Mouse (Mus musculus) liver, embryonic 11.5 days (tissue): Measurements from ENCODE around the gene D630003M21Rik. TPM values are rescaled to one million over a fixed set of nuclear protein-coding genes. Genes with fewer than 3 reads are reported as not detected.

ENCODE experiments used
- ATAC-seq: fragments of 200-750 bp; cut with Nextera tagmentation; replicated peaks from 2 replicates; pipeline ENCODE4 v1.8.0; 2017; ENCODE audit warnings: moderate number of reproducible peaks, mild to moderate bottlenecking, moderate TSS enrichment, moderate library complexity; ENCODE audit not compliant: low FRiP score
- DNase-seq: peaks from one replicate; pipeline ENCODE4 v3.0.0-alpha.2; 2017; ENCODE audit warnings: low spot score
- H3K27ac ChIP-seq: fragments of 300-500 bp; sonication (generic); 2 replicates; pipeline ENCODE4 v1.5.1; 2014; ENCODE audit warnings: mild to moderate bottlenecking, low read depth, low read length, control low read depth
- H3K27me3 ChIP-seq: fragments of 300-500 bp; sonication (generic); replicated peaks from 2 replicates; pipeline ENCODE4 v1.6.1; 2014; ENCODE audit warnings: low read length, mixed read lengths; ENCODE audit not compliant: control insufficient read depth, insufficient read depth
- H3K36me3 ChIP-seq: fragments of 300-500 bp; sonication (generic); 2 replicates; pipeline ENCODE4 v1.6.1; 2014; ENCODE audit warnings: mild to moderate bottlenecking, low read length, moderate library complexity, mixed read lengths; ENCODE audit not compliant: control insufficient read depth, insufficient read depth
- H3K4me1 ChIP-seq: fragments of 300-500 bp; sonication (generic); replicated peaks from 2 replicates; pipeline ENCODE4 v1.6.1; 2014; ENCODE audit warnings: low read length, mixed read lengths; ENCODE audit not compliant: control insufficient read depth, insufficient read depth
- H3K4me2 ChIP-seq: fragments of 300-500 bp; sonication (generic); 2 replicates; pipeline ENCODE4 v1.6.1; 2014; ENCODE audit warnings: mild to moderate bottlenecking, control low read depth, moderate library complexity
- H3K4me3 ChIP-seq: fragments of 300-500 bp; sonication (generic); 2 replicates; pipeline ENCODE4 v1.5.1; 2014; ENCODE audit warnings: low read depth, low read length, control low read depth
- H3K9ac ChIP-seq: fragments of 300-500 bp; sonication (generic); 2 replicates; pipeline ENCODE4 v1.6.1; 2014; ENCODE audit warnings: low read depth, low read length, control low read depth
- H3K9me3 ChIP-seq: fragments of 300-500 bp; sonication (generic); 2 replicates; pipeline ENCODE4 v1.6.1; 2016; ENCODE audit warnings: low read length, inconsistent platforms, mixed read lengths; ENCODE audit not compliant: control insufficient read depth
- WGBS: fragments of 180-500 bp; shearing (Covaris S2); extraction: QIAGEN DNeasy Blood & Tissue Kit; methylation state at CpG from one replicate; pipeline ENCODE4 v1.1.7; 2014; 5-methylcytosine and 5-hydroxymethylcytosine counted together
- microRNA-seq: library from miRNA; unstranded; fragments of <30 nt; microRNA quantifications from one replicate; pipeline ENCODE4, GENCODE M21; 2017; ENCODE audit warnings: borderline number of aligned reads
- polyA plus RNA-seq: library from polyadenylated mRNA; unstranded; fragments of >200 nt; fragmentation: Nextera tagmentation; extraction: Ambion mirVana; gene quantifications from 2 replicates; pipeline ENCODE4 v1.2.1, GENCODE M21; 2014

D630003M21Rik gene
- polyA plus RNA-seq, 1 experiment from 2014 or later: 0.81 TPM

- Histone ChIP-seq H3K36me3 (peaks cover 18% of the 10 kb centered on the region; the same call in 1 of the 2 replicates), H3K27ac (no peak overlapping the region)
- WGBS: 92% methylated on average over 12 of the region's 12 CpGs
Observed at GRCm38 (mm10) chr2:158137771-158138170, 91.3 kb downstream of the D630003M21Rik start.

DNA sequence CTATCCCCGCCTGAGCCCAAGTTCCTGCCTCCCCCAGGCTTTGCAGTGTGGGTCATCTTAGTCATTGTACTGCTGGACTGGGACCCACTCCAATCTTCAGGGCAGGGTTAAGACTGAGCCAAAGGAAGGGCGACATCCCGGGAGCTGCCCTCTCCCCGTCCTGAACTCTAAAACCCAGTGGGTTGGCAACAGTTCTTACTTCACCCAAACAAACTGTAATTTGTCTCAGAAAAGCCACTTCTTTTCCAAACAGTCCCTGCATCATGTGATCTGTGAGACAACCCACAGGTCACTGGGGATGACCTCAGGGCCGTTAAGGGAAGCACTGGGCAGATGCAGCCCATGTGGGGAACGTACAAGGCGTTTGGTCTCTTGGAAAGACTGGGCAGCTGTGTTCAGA is 92.8 kb downstream of the D630003M21Rik start:
- ATAC-seq (no peak), DNase-seq (no peak)
- Histone ChIP-seq H3K4me2 (no peak overlapping the region), H3K9me3 (no peaks in the 10 kb centered on the region), H3K9ac (no peak overlapping the region), H3K4me1 (peaks cover 27% of the 10 kb centered on the region), H3K36me3 (peaks cover 28% of the 10 kb centered on the region), H3K4me3 (no peak overlapping the region), H3K27ac (no peak overlapping the region), H3K27me3 (no peaks in the 10 kb centered on the region)
- 65% methylated on average over 7 of the region's 7 CpGs for WGBS

More at GRCm38 (mm10) chr2:158137771-158138170, 91.3 kb downstream of the D630003M21Rik start:
- Histone ChIP-seq H3K9me3 (no peaks in the 10 kb centered on the region), H3K4me2 (no peak overlapping the region), H3K9ac (no peak overlapping the region), H3K4me1 (peaks cover 42% of the 10 kb centered on the region), H3K27me3 (no peaks in the 10 kb centered on the region), H3K4me3 (no peak overlapping the region)
- ATAC-seq (no peak), DNase-seq (no peak)

- DNase-seq (no peak), ATAC-seq (no peak)
- WGBS: 35% methylated on average over 6 of the region's 6 CpGs
- Histone ChIP-seq H3K9me3 (no peaks in the 10 kb centered on the region), H3K36me3 (peaks cover 23% of the 10 kb centered on the region), H3K4me2 (no peak overlapping the region), H3K4me3 (no peak overlapping the region), H3K9ac (no peak overlapping the region), H3K27ac (no peak overlapping the region), H3K27me3 (no peaks in the 10 kb centered on the region), H3K4me1 (peaks cover 10% of the 10 kb centered on the region; the same call in 1 of the 2 replicates)
Observed at GRCm38 (mm10) chr2:158133050-158133449, 96.0 kb downstream of the D630003M21Rik start.

Small RNAs within 50 kb of the gene (microRNA-seq; reads per million reads assigned to microRNA genes)
- gene Mir7685: not detected

Other genes starting within 250 kb of the D630003M21Rik start
- 30.2 and 34.3 TPM in 2 replicates for gene Tti1, start 200.8 kb downstream of the D630003M21Rik start, polyA plus RNA-seq
- gene Rprd1b, start 200.7 kb downstream of the D630003M21Rik start, polyA plus RNA-seq: 48.2 and 52.5 TPM in 2 replicates
- 49.5 and 49.7 TPM in 2 replicates for gene Tgm2, start 82.8 kb downstream of the D630003M21Rik start, polyA plus RNA-seq
- gene Bpi, start 28.9 kb upstream of the D630003M21Rik start, polyA plus RNA-seq: not detected in 2 replicates
- gene Lbp, start 77.3 kb upstream of the D630003M21Rik start, polyA plus RNA-seq: 12.9 and 13.7 TPM in 2 replicates
- 2.4 and 3.9 TPM in 2 replicates for gene Snhg11, start 146.4 kb upstream of the D630003M21Rik start, polyA plus RNA-seq
- 11.6 and 14.3 TPM in 2 replicates for gene Ralgapb, start 180.6 kb upstream of the D630003M21Rik start, polyA plus RNA-seq